Mouse (Mus musculus) cerebellum, adult 9-10 months (tissue): ENCODE data around the gene Prr9.
A peak's percentile ranks its signal among the peaks of the same experiment; 100 is the strongest.

Source experiments
- DNase-seq: peaks from one replicate; pipeline ENCODE4 v3.0.0; 2022

The Prr9 gene

GRCm38 (mm10) chr3:92123847-92124246 lies at the start of gene Prr9:
Gene Prr9 (minus strand): TSS chr3:92123947.
- no peak for DNase-seq

- no peak for DNase-seq
Measured at GRCm38 (mm10) chr3:92169847-92170246, 46.1 kb upstream of the Prr9 start.

DNA sequence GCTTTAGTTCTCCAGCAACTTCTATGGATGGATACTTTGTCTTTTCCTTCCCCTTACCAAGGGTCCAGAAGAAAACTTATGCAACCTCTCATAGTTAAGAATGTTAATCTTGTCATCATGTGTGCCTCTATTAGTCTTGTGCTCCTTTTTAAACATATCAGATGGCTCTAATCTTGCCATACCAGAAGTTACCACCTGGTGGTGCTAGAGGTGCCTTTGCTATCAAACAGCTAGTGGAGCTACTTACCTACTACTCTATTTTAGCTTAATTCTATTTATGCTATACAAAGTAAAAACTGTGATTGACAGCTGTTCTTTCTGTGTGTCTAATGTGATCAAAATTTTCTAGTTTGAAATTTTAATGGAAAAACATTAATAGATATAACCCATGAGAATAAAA lies 29.6 kb upstream of the Prr9 start:
- peak; percentile 6 for DNase-seq

DNA sequence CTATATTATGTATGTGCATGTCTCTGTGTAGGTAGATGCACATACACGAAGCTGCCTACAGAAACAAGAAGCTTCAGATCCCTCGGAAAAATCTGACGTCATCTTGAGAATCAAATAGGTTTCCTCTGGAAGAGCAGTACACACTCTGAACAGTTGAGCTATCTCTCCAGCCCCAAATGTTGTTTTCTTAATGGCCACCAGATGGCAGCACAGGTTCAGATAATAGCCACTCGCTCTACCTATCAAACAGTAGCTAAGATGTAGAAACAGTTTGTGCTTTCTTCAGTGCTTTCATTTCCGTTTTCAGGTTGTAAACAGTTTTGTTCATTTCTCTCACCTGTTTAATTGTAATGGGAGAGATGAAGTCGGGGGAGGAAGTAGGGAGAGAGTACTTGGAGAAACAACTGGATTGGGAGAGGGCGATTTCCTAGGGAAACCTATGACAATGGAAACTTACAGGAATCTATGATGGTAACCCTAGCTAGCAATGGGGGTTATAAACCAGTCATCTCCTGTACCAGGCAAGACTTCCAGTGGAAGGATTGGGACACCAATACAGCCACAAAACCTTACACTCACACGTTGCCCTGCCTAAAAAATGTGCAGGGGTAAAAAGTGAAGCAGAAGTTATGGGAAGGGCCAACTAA lies 27.0 kb upstream of the Prr9 start:
- DNase-seq = peak; percentile 9

GRCm38 (mm10) chr3:92147913-92148312 lies 24.2 kb upstream of the Prr9 start:
- no peak for DNase-seq

- DNase-seq = no peak
Measured at GRCm38 (mm10) chr3:92147420-92147819, 23.7 kb upstream of the Prr9 start.

- DNase-seq = no peak
Measured at GRCm38 (mm10) chr3:92142644-92143043, 18.9 kb upstream of the Prr9 start, which contains the start of gene Lelp1. Gene Lelp1 (minus strand): TSS chr3:92142744.

DNA sequence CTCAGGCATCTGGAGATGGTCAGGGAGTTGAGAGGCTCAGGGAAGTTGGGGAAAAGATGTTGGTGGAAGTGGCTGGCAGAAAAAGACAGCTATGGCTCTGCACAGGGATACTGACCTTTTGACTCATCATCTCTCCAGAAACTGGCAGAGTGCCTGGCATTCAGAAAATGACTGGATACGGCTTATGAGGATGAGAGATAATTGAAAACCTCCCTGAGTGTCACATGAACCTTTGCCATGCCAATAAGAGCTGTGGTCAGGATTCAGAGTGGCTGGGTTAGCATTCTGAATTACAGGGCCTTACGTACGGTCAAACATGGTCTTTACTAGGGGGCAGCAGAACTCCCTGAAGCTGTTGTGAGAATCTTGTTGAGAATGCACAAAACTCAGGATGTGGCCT lies 2.8 kb downstream of the Prr9 start:
- DNase-seq = no peak

- DNase-seq = no peak
Measured at GRCm38 (mm10) chr3:92117930-92118329, 5.8 kb downstream of the Prr9 start.

DNA sequence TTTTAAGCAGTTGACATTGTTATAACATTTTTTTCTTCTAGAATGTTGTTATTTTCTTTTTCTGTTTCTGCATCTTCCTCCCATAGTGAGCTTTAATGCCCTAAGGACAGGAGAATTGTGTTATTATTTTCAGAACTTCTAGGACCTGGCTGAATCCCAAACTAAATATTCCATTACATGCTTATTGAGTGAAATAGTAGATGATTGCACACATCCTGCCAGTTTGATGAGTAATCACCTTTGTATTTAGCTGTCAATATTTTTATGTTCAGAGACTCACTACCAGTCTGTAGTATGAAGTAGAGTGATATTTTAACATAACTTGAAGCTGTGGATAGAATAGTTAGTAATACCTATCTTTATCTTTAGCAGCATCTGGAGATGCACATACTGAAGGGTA lies 12.2 kb downstream of the Prr9 start:
- no peak for DNase-seq

DNA sequence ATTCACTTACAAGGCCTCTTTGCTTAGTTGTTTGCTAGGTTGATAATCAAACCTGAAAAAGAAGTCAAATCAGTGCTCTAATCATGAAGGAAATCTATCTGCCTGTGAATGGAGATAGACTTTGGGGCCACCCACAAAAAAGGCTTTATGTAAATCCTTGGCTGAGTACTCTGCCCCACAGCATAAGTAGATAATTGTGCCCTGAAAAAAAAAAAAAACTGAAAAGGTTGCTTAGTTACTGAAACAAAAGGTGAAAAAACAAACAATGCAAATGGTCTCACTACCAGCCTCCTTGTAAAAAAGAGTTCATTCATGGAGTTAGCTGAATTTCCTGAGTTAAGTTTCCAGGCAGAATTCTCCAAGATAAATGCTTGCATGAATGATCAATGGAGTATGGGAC lies 13.0 kb downstream of the Prr9 start:
- DNase-seq = no peak

DNA sequence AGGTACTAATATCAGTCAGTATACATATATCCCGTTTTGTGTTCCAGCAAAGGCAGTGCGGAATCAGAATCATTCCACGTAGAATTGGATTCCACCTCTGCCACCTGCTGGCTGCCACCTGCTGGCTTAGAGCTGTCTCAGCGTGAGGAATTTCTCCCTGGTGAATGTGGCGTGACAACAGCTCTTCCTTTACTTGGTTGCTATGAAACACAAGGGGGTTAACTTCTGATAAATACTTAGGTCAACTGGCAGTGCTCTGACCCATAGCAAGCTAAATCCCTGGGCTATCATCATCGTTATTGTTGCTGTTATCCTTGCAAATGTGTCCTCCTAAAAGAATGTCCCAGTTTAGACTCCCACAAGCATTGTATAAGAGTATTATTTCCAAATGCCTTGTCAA lies 17.2 kb downstream of the Prr9 start:
- DNase-seq = no peak

DNA sequence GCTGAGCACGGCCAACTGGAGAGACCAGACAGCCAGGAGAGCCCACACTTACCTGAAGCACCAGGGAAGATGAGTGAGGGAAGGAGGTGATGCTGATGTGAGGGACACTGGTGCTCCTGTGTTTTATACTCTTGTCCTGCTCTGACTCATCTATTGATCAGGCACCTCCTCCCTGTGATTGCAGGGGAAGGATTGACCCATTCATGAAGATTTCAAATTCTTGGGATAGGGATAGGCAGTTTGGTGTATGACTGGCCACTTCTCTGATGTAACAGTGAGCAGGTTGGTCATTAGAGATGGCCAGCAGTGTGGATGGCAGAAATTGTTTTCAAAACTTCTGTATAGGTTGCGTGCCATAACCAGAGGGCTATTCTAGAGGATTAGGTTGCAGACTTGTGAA lies 40.7 kb downstream of the Prr9 start, which contains the start of gene Lor:
Lor (minus strand) TSS at position 101 of the 400 bp plus-strand sequence.
- no peak for DNase-seq

DNA sequence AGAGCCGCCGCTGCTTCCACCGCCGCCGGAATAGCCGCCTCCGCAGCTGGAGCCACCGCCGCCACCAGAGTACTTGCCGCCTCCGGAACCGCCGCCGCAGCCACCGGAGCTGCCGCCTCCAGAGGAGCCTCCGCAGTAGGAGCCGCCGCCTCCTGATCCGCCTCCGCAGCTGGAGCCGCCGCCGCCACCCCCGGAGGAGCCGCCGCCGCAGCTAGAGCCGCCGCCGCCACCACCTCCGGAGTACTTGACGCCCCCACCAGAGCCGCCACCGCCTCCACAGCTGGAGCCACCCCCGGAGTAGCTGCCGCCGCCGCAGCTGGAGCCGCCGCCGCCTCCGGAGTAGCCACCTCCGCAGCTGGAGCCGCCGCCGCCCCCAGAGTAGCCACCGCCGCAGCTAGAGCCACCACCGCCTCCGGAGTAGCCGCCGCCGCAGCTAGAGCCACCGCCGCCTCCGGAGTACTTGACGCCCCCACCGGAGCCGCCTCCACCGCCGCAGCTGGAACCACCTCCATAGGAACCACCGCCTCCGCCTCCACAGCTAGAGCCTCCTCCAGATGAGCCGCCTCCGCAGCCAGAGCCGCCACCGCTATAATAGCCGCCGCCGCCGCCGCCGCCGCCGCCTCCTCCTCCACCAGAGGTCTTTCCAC lies 42.3 kb downstream of the Prr9 start:
- DNase-seq = no peak

DNA sequence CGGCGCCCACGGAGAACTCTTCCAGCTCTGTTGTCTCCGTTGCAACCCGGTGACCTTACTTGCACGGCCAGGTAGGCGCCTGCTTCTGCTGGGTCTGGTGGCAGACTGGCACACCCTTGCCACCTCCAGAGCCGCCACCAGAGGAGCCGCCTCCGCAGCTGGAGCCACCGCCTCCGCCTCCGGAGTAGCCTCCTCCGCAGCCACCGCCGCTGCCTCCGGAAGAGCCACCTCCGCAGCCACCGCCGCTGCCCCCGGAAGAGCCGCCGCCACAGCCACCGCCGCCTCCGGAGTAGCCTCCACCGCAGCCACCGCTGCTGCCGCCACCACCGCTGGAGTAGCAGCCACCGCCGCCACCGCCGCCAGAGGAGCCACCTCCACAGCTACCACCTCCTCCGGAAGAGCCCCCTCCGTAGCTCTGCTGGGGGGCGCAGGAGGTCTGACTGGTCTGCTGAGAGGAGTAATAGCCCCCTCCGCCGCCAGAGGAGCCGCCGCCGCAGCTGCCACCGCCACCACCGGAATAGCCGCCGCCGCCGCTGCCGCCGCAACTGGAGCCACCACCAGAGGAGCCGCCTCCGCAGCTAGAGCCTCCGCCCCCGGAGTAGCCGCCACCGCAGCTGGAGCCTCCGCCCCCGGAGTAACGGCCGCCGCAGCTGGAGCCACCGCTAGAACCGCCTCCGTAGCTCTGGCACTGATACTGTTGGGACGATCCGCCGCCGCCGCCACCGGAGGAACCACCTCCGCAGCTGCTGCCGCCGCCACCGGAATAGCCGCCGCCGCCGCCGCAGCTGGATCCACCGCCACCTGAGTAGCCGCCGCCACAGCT lies 43.1 kb downstream of the Prr9 start:
- peak; percentile 2 for DNase-seq
